Mouse (Mus musculus): ENCODE data around the gene Homez. TPM values are rescaled to one million over a fixed set of nuclear protein-coding genes. Genes with fewer than 3 reads are reported as not detected.
A peak's percentile ranks its signal among the peaks of the same experiment; 100 is the strongest.

Homez gene
- total RNA-seq, 1 experiment, result 2.5 TPM

DNA sequence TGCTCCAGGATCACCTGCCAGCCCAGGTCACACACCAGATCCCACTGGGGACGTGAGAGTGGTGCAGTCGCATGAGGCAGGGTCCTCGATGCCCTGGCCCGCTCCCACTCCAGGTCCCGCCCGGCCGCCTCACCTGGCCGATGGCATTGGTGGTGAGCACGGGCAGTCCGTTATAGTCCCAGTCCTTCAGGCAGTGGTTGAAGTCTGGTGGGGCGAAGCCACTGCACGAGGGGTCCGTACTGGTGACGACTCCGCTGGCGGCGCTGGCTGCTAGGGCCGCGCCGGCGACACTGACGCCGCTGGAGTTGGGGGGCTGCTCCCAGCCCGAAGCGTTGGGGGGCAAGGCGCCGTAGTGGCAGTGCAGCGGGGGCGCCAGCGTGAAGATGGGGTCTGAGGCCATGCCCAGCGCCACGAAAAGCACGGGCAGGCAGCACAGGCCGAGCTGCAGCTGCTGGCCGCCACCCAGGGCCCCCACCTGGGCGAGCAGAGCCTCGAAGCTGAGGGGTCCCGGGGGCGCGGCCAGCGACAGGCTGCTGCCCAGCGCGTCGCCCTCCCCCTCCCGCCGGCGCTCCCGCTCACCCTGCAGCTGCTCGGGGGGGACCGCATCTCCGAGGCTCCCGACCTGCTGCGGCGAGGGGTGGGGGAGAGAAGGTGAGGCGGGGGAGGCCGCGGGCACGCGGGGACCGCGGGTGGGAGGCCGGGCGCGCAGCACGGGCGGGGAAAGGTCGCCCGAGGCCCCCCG lies 41.5 kb upstream of the Homez start:
- in situ Hi-C loops (cut with MboI; ENCODE audit: low sequenced_read_pairs in 2 of 2, unreplicated experiment in 2 of 2), result no loop called here
- DNase-seq (ENCODE audit: low read depth, low spot score), result no peak
- peak overlapping the region; percentile 89 to 90 for H3K4me3 ChIP-seq (ENCODE audit: insufficient read depth in 1 of 2, low read depth in 1 of 2, low read length in 2 of 2, poor library complexity in 1 of 2, severe bottlenecking in 1 of 2)
- H3K9me3 ChIP-seq (ENCODE audit: control insufficient read depth, insufficient read depth, low read depth, low read length), result no peaks in the 10 kb centered on the region; the same call in 1 of the 2 replicates
- peak overlapping the region; percentile 72 for H3K9ac ChIP-seq (ENCODE audit: insufficient read depth, low read depth, low read length, poor library complexity, severe bottlenecking)
- H3K27ac ChIP-seq (ENCODE audit: insufficient read depth, low read depth, low read length, poor library complexity, severe bottlenecking), result no peak overlapping the region
- H3K36me3 ChIP-seq (ENCODE audit: control insufficient read depth, insufficient read depth, low read length, poor library complexity, severe bottlenecking), result peaks cover 21% of the 10 kb centered on the region
- no peak for TF ChIP-seq CHD2 (IDR thresholded peaks at IDR 0.05; ENCODE audit: low read depth, low read length)
- no peak for TF ChIP-seq ZNF384 (IDR thresholded peaks at IDR 0.05; ENCODE audit: low read depth, low read length)
- peaks cover 0 to 8% of the 10 kb centered on the region in 2 experiments; a peak in 2 of 4 replicates for H3K4me1 ChIP-seq (ENCODE audit: control insufficient read depth in 2 of 2, insufficient read depth in 2 of 2, low read length in 2 of 2, poor library complexity in 1 of 2)

DNA sequence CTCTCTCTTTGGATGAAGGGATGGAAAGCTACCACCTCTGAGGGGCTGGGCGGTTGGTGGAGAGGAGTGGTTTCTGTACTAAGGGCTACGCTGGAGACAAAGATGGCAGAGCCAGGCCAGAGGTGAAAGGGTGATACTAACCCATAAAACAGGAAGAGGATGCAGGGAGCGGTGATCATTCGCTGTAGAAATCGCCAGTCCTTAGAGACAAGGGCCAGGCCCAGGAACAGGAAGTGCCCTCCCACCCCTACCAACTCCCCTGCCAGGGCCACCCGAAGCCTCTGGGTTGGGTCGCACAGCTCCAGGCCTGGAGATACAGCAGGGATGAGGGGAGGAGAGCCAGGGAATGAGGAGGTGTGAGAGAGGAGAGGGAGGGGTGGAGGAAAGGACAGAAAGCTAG lies 37.9 kb upstream of the Homez start:
- no peak for DNase-seq (ENCODE audit: low read depth, low spot score)
- peaks cover 0 to 10% of the 10 kb centered on the region in 2 experiments; a peak in 2 of 4 replicates for H3K4me1 ChIP-seq (ENCODE audit: control insufficient read depth in 2 of 2, insufficient read depth in 2 of 2, low read length in 2 of 2, poor library complexity in 1 of 2)
- H3K9ac ChIP-seq (ENCODE audit: insufficient read depth, low read depth, low read length, poor library complexity, severe bottlenecking), result no peak overlapping the region
- H3K4me3 ChIP-seq (ENCODE audit: insufficient read depth in 1 of 2, low read depth in 1 of 2, low read length in 2 of 2, poor library complexity in 1 of 2, severe bottlenecking in 1 of 2), result no peak overlapping the region
- H3K27ac ChIP-seq (ENCODE audit: insufficient read depth, low read depth, low read length, poor library complexity, severe bottlenecking), result no peak overlapping the region
- TF ChIP-seq CHD2 (IDR thresholded peaks at IDR 0.05; ENCODE audit: low read depth, low read length) (no peak), HCFC1 (IDR thresholded peaks at IDR 0.05; ENCODE audit: borderline replicate concordance, insufficient read depth, low read length) (no peak), ZNF384 (IDR thresholded peaks at IDR 0.05; ENCODE audit: low read depth, low read length) (no peak), ZC3H11A (IDR thresholded peaks at IDR 0.05; ENCODE audit: borderline replicate concordance, low read depth, low read length) (no peak), MAFK (IDR thresholded peaks at IDR 0.05; ENCODE audit: insufficient read depth, low read depth, low read length) (no peak)
- no peaks in the 10 kb centered on the region; the same call in 1 of the 2 replicates for H3K9me3 ChIP-seq (ENCODE audit: control insufficient read depth, insufficient read depth, low read depth, low read length)
- in situ Hi-C loops (cut with MboI; ENCODE audit: low sequenced_read_pairs in 2 of 2, unreplicated experiment in 2 of 2), result loop anchor here in 1 of 2 experiments (10.0 kb wide), 1 partner anchor 106 kb away; the partner anchor contains the start of gene Ngdn
- H3K36me3 ChIP-seq (ENCODE audit: control insufficient read depth, insufficient read depth, low read length, poor library complexity, severe bottlenecking), result peaks cover 6% of the 10 kb centered on the region; the same call in 1 of the 2 replicates

DNA sequence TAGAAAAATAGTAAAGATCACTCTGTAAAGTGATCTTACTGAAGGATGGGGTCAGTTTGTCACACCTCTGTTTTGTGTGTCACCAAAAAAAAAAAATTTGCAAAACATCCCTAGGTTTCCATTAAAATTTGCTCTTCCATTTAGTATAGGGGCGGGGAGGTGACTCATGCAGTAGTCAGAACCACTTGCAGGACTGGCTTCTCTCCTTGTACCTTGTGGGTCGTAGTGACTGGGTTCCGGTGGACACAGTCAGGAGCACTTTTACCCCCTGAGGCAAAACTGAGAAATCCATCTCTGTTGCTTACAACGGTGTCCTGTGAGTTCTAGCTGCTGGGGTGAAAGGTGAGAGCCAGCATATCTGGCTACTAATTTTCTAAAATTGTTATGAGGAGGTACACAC lies 32.9 kb upstream of the Homez start:
- no peak for DNase-seq (ENCODE audit: low read depth, low spot score)
- Histone ChIP-seq H3K4me3 (ENCODE audit: insufficient read depth in 1 of 2, low read depth in 1 of 2, low read length in 2 of 2, poor library complexity in 1 of 2, severe bottlenecking in 1 of 2) (no peak overlapping the region), H3K27ac (ENCODE audit: insufficient read depth, low read depth, low read length, poor library complexity, severe bottlenecking) (no peak overlapping the region), H3K9me3 (ENCODE audit: control insufficient read depth, insufficient read depth, low read depth, low read length) (no peaks in the 10 kb centered on the region), H3K9ac (ENCODE audit: insufficient read depth, low read depth, low read length, poor library complexity, severe bottlenecking) (no peak overlapping the region), H3K36me3 (ENCODE audit: control insufficient read depth, insufficient read depth, low read length, poor library complexity, severe bottlenecking) (peaks cover 6% of the 10 kb centered on the region), H3K4me1 (ENCODE audit: control insufficient read depth in 2 of 2, insufficient read depth in 2 of 2, low read length in 2 of 2, poor library complexity in 1 of 2) (peaks cover 0 to 2% of the 10 kb centered on the region in 2 experiments; a peak in 1 of 4 replicates)
- TF ChIP-seq ZNF384 (IDR thresholded peaks at IDR 0.05; ENCODE audit: low read depth, low read length) (no peak), CHD2 (IDR thresholded peaks at IDR 0.05; ENCODE audit: low read depth, low read length) (no peak), HCFC1 (IDR thresholded peaks at IDR 0.05; ENCODE audit: borderline replicate concordance, insufficient read depth, low read length) (no peak), MAFK (IDR thresholded peaks at IDR 0.05; ENCODE audit: insufficient read depth, low read depth, low read length) (no peak), ZC3H11A (IDR thresholded peaks at IDR 0.05; ENCODE audit: borderline replicate concordance, low read depth, low read length) (no peak)
- in situ Hi-C loops (cut with MboI; ENCODE audit: low sequenced_read_pairs in 2 of 2, unreplicated experiment in 2 of 2), result loop anchor here in 1 of 2 experiments (10.0 kb wide), 1 partner anchor 111 kb away; the partner anchor contains the start of gene Ngdn

DNA sequence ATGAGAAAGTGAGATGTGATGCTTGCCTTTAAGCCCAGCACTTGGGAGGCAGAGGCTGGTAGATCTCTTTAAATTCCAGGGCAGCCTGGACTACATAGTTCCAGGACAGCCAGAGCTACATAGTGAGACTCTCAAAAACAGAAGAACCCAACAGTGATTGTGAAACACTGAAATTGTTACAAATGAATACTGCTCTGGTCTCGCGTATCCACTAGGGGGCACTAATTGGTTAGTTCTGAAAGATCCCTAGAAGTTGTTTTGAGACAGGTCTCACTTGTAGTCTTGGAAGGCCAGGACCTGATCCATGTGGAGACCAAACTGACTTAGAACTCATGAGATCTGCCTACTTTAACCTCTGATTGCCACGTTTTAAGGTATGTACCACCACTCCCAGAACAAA lies 29.6 kb upstream of the Homez start:
- Histone ChIP-seq H3K4me1 (ENCODE audit: control insufficient read depth in 2 of 2, insufficient read depth in 2 of 2, low read length in 2 of 2, poor library complexity in 1 of 2) (peaks cover 3 to 7% of the 10 kb centered on the region in 2 experiments; a peak in 3 of 4 replicates), H3K36me3 (ENCODE audit: control insufficient read depth, insufficient read depth, low read length, poor library complexity, severe bottlenecking) (peaks cover 18% of the 10 kb centered on the region), H3K9me3 (ENCODE audit: control insufficient read depth, insufficient read depth, low read depth, low read length) (no peaks in the 10 kb centered on the region), H3K9ac (ENCODE audit: insufficient read depth, low read depth, low read length, poor library complexity, severe bottlenecking) (no peak overlapping the region), H3K4me3 (ENCODE audit: insufficient read depth in 1 of 2, low read depth in 1 of 2, low read length in 2 of 2, poor library complexity in 1 of 2, severe bottlenecking in 1 of 2) (no peak overlapping the region), H3K27ac (ENCODE audit: insufficient read depth, low read depth, low read length, poor library complexity, severe bottlenecking) (no peak overlapping the region)
- in situ Hi-C loops (cut with MboI; ENCODE audit: low sequenced_read_pairs in 2 of 2, unreplicated experiment in 2 of 2), result loop anchor here in 1 of 2 experiments (10.0 kb wide), 1 partner anchor 114 kb away; the partner anchor contains the start of gene Ngdn
- no peak for TF ChIP-seq HCFC1 (IDR thresholded peaks at IDR 0.05; ENCODE audit: borderline replicate concordance, insufficient read depth, low read length)
- TF ChIP-seq ZNF384 (IDR thresholded peaks at IDR 0.05; ENCODE audit: low read depth, low read length), result no peak
- peak; percentile 48; the same call in 1 of the 2 replicates for TF ChIP-seq ZC3H11A (IDR thresholded peaks at IDR 0.05; ENCODE audit: borderline replicate concordance, low read depth, low read length)
- no peak for TF ChIP-seq MAFK (IDR thresholded peaks at IDR 0.05; ENCODE audit: insufficient read depth, low read depth, low read length)
- DNase-seq (ENCODE audit: low read depth, low spot score), result no peak

Measured in ES-E14 (cell line).